Mouse (Mus musculus): ENCODE data around the gene Phc2. TPM values are rescaled to one million over a fixed set of nuclear protein-coding genes. Genes with fewer than 3 reads are reported as not detected.
A peak's percentile ranks its signal among the peaks of the same experiment; 100 is the strongest.

The Phc2 gene
- polyA plus RNA-seq, 1 experiment from 2014 or later: 28.5 TPM

DNA sequence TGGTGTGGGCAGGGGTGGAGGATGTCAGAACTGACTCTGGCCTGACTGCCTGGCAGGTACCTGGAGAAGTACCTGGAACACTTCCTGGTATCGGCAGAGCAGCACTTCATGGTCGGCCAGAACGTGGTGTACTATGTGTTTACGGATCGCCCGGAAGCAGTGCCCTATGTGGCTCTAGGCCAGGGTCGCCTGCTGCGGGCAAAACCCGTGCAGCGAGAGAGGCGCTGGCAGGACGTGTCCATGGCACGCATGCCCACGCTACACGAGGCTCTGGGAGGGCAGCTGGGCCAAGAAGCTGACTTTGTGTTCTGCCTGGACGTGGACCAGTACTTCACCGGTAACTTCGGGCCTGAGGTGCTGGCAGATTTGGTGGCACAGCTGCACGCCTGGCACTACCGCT, 112.4 kb downstream of the Phc2 start:
- Histone ChIP-seq H3K9ac (no peak overlapping the region), H3K4me2 (no peak overlapping the region), H3K4me1 (replicated peaks) (peaks cover 12% of the 10 kb centered on the region), H3K27me3 (no peaks in the 10 kb centered on the region), H3K9me3 (replicated peaks) (0 out of 2 replicates have a peak, but pooled peaks cover 7% of the 10 kb centered on the region), H3K4me3 (no peak overlapping the region), H3K27ac (no peak overlapping the region), H3K36me3 (no peaks in the 10 kb centered on the region)
- 88% methylated on average over 20 of the region's 20 CpGs for WGBS
- ATAC-seq (replicated peaks; ENCODE audit: insufficient number of reproducible peaks, insufficient read depth, low FRiP score, low read depth): no peak

DNA sequence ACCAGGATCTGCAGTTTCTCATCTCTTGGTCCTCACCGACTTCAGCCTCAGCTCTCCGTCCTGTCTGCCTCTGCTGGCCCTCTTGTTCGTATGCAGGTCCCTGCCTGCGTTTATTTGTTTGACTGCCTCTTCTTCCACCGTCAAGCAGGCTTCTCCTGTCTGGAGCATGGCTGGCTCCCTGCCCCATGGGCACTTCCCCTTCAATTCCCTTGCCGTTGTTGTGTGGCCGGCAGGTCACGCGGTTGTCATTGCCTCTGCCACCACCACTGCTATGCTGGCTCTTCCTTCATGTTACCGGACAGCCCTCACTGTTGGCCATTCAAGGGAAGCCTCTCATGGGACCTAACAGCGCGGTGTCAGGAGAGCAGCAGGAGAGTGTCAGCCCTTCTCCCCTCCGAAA, 113.6 kb downstream of the Phc2 start:
- WGBS: 63% methylated on average over 13 of the region's 13 CpGs
- Histone ChIP-seq H3K4me3 (no peak overlapping the region), H3K4me2 (no peak overlapping the region), H3K27ac (no peak overlapping the region), H3K9me3 (replicated peaks) (0 out of 2 replicates have a peak, but pooled peaks cover 1% of the 10 kb centered on the region), H3K4me1 (replicated peaks) (peaks cover 12% of the 10 kb centered on the region), H3K27me3 (no peaks in the 10 kb centered on the region), H3K9ac (no peak overlapping the region), H3K36me3 (peaks cover 6% of the 10 kb centered on the region; the same call in 1 of the 2 replicates)
- no peak for ATAC-seq (replicated peaks; ENCODE audit: insufficient number of reproducible peaks, insufficient read depth, low FRiP score, low read depth)

DNA sequence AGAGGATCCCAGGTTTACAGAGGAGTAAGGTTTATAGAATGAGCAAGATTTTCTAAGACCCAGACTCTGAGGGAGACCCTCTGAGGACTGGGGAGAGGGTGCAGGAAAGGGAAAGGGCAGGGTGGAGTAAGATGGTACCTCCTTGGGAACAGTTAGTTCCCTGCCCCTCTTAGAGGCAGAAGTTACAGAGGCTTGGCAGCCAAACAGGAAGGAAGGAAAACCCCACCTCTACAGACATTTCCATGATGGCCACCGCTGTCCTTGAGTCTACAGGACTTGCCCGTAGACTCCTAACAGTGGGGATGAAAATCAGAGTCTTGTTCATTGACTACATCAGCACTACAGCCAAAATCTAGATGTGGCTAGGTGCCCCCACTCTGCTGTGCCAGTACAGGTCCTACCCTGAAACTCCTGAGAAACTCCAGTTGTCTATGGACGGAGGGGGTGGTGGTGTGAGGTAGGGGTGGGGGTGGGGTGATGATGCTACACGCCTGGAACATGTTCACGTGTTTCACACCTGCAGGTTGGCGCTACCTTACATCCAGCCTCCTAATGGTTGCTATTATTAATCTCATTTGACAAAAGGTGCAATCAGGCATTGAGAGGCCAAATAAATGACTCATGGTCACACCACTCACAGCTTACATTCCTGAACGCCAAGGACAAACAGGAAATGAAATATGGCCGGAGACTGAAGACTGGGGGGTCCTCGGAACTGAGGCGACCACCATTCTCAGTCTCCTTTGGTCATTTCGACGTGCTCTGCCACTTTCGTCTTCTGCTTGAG, 115.3 kb downstream of the Phc2 start:
- peaks cover 12% of the 10 kb centered on the region for H3K4me1 ChIP-seq (replicated peaks)
- no peak overlapping the region for H3K4me2 ChIP-seq
- no peaks in the 10 kb centered on the region for H3K9me3 ChIP-seq (replicated peaks)
- no peak overlapping the region for H3K4me3 ChIP-seq
- H3K27me3 ChIP-seq: no peaks in the 10 kb centered on the region
- H3K9ac ChIP-seq: no peak overlapping the region
- H3K36me3 ChIP-seq: peaks cover 21% of the 10 kb centered on the region
- WGBS: 68% methylated on average over 13 of the region's 13 CpGs
- H3K27ac ChIP-seq: no peak overlapping the region
- no peak for ATAC-seq (replicated peaks; ENCODE audit: insufficient number of reproducible peaks, insufficient read depth, low FRiP score, low read depth)

DNA sequence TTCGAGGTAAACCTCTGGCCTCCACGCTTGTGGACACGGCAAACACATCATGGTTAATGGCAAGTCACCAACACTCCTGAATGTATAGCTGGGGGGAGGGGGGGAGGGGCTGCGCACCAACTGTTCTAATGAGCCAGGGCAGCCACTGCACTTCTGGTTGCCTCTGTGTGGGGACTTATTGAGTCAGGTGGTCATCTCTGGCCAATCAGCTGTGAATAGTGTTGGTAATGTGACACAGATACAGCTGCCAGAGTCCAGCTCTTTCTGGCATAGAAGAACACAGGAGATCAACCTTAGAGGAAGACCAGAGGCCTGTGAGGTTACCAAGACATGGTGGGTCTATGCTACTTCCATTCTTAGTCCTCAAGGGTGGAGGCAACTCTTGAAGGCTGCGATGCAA, 116.2 kb downstream of the Phc2 start:
- Histone ChIP-seq H3K36me3 (peaks cover 29% of the 10 kb centered on the region), H3K4me3 (no peak overlapping the region), H3K9ac (no peak overlapping the region), H3K4me2 (no peak overlapping the region), H3K27me3 (no peaks in the 10 kb centered on the region), H3K4me1 (replicated peaks) (peaks cover 12% of the 10 kb centered on the region), H3K27ac (no peak overlapping the region), H3K9me3 (replicated peaks) (no peaks in the 10 kb centered on the region)
- 82% methylated on average over 5 of the region's 5 CpGs for WGBS
- no peak for ATAC-seq (replicated peaks; ENCODE audit: insufficient number of reproducible peaks, insufficient read depth, low FRiP score, low read depth)

DNA sequence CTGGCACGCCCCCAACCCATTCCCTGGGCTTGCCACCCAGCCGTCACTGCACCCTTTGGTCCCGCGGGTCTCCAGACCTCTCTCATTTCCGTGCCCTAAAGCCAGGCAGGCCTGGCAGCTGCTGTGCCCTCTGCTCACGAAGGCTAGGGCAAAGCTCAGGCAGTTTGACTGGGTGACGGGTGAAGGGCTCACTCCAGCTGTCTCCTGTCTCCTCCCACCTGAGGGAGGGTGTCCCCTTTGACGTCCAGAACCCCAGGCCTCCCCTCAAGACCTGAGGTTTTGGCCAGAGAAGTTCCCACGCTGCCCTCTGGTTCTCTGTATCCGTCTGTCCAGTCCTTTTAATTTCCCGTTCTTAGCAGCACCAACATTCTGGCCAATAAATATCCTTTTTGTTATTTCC, 119.3 kb downstream of the Phc2 start:
- 87% methylated on average over 11 of the region's 11 CpGs for WGBS
- Histone ChIP-seq H3K27ac (no peak overlapping the region), H3K9me3 (replicated peaks) (no peaks in the 10 kb centered on the region), H3K9ac (no peak overlapping the region), H3K4me1 (replicated peaks) (peaks cover 12% of the 10 kb centered on the region), H3K27me3 (no peaks in the 10 kb centered on the region), H3K36me3 (peaks cover 48% of the 10 kb centered on the region), H3K4me3 (no peak overlapping the region), H3K4me2 (no peak overlapping the region)
- no peak for ATAC-seq (replicated peaks; ENCODE audit: insufficient number of reproducible peaks, insufficient read depth, low FRiP score, low read depth)

DNA sequence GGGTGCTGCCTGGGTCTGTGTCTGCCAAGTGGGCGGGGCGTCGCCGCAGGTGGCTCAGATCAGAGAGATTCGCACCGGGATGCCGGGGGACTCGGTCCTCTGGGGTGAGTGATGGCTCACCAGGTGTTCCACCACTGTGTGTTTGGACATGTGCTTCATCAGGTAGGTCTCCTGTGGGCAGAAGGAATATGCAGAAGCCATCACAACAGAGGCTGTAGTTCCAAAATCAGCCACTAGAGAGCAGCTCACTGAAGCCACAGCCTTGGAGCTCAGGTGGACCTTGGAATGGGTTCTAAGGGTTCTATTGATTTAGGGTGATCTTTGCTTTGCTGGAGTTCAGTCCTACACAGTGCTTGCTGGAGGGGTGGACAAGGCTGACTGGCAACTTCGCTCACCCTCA, 120.0 kb downstream of the Phc2 start:
- H3K27me3 ChIP-seq: no peaks in the 10 kb centered on the region
- peaks cover 10% of the 10 kb centered on the region for H3K4me1 ChIP-seq (replicated peaks)
- H3K9ac ChIP-seq: no peak overlapping the region
- H3K9me3 ChIP-seq (replicated peaks): no peaks in the 10 kb centered on the region
- H3K27ac ChIP-seq: no peak overlapping the region
- H3K4me2 ChIP-seq: no peak overlapping the region
- H3K36me3 ChIP-seq: peaks cover 54% of the 10 kb centered on the region
- no peak for ATAC-seq (replicated peaks; ENCODE audit: insufficient number of reproducible peaks, insufficient read depth, low FRiP score, low read depth)
- no peak overlapping the region for H3K4me3 ChIP-seq
- WGBS: 92% methylated on average over 9 of the region's 9 CpGs

DNA sequence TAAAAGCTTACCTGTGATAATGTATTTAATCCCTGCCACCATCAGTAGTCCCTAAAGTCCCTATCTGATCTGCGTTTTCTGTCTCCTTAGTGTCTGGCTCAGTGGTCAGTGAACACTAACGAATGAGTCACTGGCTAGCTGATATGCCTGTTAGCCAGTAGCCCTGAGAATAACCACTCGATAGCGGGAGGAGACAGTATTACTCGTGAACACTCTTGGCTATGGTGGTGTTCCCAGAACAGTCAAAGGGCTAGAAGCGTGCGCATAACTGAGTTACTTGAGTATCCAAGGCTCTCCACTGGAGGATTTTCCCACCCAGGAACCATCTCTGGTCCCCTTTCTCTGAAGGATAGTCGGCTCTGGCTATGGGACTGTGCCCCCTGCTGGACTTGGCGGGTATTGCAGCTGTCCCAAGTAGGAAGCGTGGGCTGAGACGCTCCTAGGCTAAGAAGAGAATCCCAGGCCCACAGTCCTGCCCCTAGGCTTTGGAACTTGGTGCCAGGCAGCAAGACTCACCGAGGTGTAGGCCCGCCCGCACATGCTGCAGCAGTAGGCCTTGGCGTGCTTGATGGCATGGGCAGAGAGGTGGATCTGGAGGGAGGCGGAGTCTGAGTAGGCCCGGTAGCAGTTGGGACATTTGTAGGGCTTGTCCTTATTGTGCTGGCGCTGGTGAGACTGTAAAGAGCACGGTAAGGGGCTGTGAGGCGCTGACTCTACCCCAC, 122.2 kb downstream of the Phc2 start:
- no peak overlapping the region for H3K27ac ChIP-seq
- no peaks in the 10 kb centered on the region for H3K4me1 ChIP-seq (replicated peaks)
- peaks cover 62% of the 10 kb centered on the region for H3K36me3 ChIP-seq
- no peak overlapping the region for H3K4me3 ChIP-seq
- H3K9ac ChIP-seq: no peak overlapping the region
- H3K4me2 ChIP-seq: no peak overlapping the region
- no peaks in the 10 kb centered on the region for H3K27me3 ChIP-seq
- no peaks in the 10 kb centered on the region for H3K9me3 ChIP-seq (replicated peaks)
- ATAC-seq (replicated peaks; ENCODE audit: insufficient number of reproducible peaks, insufficient read depth, low FRiP score, low read depth): peak; percentile 44
- WGBS: 46% methylated on average over 20 of the region's 20 CpGs

DNA sequence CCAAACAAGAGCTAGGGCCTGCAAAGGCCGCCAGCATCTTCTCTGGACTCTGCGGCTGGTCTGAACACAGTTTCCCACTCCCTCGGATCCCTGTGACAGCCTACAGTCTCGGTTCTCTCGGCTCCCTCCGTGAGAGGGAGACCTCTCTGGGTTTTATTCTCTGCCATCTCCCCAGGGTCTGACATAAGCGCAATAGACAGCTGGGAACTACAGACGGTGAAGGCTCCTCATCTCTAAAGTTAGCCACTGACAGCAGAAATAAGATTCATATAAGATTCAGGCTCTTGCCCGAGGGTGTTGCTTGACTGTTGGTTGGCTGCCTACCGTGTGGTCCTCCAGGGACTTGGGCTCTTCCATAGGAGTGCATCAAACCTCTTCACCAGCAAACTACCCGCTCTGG, 123.1 kb downstream of the Phc2 start:
- 80% methylated on average over 11 of the region's 11 CpGs for WGBS
- no peak overlapping the region for H3K4me3 ChIP-seq
- H3K4me2 ChIP-seq: no peak overlapping the region
- no peak for ATAC-seq (replicated peaks; ENCODE audit: insufficient number of reproducible peaks, insufficient read depth, low FRiP score, low read depth)
- H3K36me3 ChIP-seq: peaks cover 64% of the 10 kb centered on the region
- no peak overlapping the region for H3K9ac ChIP-seq
- H3K27ac ChIP-seq: no peak overlapping the region
- H3K4me1 ChIP-seq (replicated peaks): 0 out of 2 replicates have a peak, but pooled peaks cover 3% of the 10 kb centered on the region
- no peaks in the 10 kb centered on the region for H3K27me3 ChIP-seq
- no peaks in the 10 kb centered on the region for H3K9me3 ChIP-seq (replicated peaks)

DNA sequence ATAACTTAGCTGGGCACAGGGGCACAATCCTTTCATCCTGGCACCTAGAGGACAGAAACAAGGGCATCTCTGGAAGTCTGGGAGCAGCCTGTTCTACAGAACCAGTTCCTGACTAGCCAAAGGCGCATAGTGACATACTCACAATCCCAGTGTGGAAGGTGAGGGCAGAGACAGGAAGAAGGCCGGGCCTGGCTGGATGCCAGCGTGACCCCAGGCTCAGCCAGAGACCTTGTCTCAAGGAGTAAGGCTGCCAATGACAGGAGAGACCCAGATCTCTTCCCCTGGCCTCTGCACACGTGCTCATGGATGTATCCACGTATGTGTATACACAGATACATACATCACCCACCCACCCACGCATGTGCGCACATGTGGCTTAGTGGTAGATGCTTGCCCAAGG, 127.5 kb downstream of the Phc2 start:
- no peak overlapping the region for H3K4me3 ChIP-seq
- H3K36me3 ChIP-seq: peaks cover 63% of the 10 kb centered on the region
- 80% methylated on average over 7 of the region's 7 CpGs for WGBS
- H3K9me3 ChIP-seq (replicated peaks): no peaks in the 10 kb centered on the region
- ATAC-seq (replicated peaks; ENCODE audit: insufficient number of reproducible peaks, insufficient read depth, low FRiP score, low read depth): no peak
- no peak overlapping the region for H3K4me2 ChIP-seq
- no peak overlapping the region for H3K9ac ChIP-seq
- H3K27ac ChIP-seq: no peak overlapping the region
- H3K4me1 ChIP-seq (replicated peaks): 0 out of 2 replicates have a peak, but pooled peaks cover 3% of the 10 kb centered on the region
- H3K27me3 ChIP-seq: no peaks in the 10 kb centered on the region

DNA sequence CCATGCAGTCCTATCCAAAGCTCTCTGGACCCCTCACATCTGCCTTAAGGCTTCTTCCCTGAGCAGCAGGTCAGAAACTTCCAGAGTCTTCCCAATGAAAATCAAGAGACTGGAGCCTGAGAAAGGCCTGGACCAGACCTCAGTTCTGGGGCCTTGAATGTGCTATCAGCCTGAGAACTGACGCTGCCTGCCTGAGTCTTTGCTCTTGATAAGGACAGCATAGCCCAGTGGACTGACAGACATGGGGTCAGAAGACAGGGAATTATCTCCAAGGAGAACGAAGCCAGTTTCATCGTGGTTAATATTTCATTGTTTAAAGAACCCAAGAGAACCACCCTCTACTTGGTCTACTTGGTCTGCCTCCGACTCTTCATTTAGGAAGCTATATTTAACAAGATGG, 128.1 kb downstream of the Phc2 start:
- WGBS: 41% methylated on average over 4 of the region's 4 CpGs
- H3K9ac ChIP-seq: no peak overlapping the region

DNA sequence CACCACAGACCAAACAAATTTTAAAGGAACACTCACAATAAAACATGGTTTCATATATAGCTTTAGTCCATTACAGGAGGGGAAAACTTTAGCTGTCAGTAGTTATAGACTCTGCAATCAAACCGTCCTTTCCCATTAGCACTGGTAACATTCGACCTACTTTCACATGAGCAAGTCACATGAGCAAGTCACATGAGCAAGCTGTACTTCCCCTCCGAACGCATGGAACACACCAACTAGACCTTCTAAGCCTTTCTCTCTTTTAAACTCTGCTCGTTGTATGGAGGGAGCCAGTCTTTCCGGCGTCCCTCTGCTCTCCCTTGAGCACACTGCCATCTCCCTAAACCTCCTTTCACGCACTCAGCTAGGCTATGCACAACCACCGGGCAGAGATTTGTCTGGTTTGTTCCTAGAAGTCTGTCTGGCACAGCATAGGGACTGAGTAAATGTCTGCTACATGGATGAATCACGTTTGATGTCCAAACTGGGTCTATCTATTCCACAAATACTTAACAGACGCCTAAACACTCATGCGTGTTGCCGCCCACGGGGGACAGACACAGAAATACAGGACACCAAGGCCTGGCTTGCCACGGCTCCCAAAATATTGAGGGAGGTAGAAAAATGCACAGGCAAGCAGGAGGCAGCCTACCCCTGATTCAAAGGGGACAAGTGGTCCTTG, 130.6 kb downstream of the Phc2 start:
- 90% methylated on average over 15 of the region's 15 CpGs for WGBS
- no peak for ATAC-seq (replicated peaks; ENCODE audit: insufficient number of reproducible peaks, insufficient read depth, low FRiP score, low read depth)
- H3K9me3 ChIP-seq (replicated peaks): no peaks in the 10 kb centered on the region
- H3K9ac ChIP-seq: no peak overlapping the region
- H3K4me3 ChIP-seq: no peak overlapping the region
- H3K36me3 ChIP-seq: peaks cover 56% of the 10 kb centered on the region
- 0 out of 2 replicates have a peak, but pooled peaks cover 3% of the 10 kb centered on the region for H3K4me1 ChIP-seq (replicated peaks)
- H3K4me2 ChIP-seq: no peak overlapping the region
- no peaks in the 10 kb centered on the region for H3K27me3 ChIP-seq
- H3K27ac ChIP-seq: no peak overlapping the region

More for the DNA sequence above, 128.1 kb downstream of the Phc2 start:
- no peak overlapping the region for H3K4me3 ChIP-seq
- peaks cover 65% of the 10 kb centered on the region for H3K36me3 ChIP-seq
- H3K4me2 ChIP-seq: no peak overlapping the region
- H3K4me1 ChIP-seq (replicated peaks): 0 out of 2 replicates have a peak, but pooled peaks cover 3% of the 10 kb centered on the region
- no peaks in the 10 kb centered on the region for H3K9me3 ChIP-seq (replicated peaks)
- H3K27me3 ChIP-seq: no peaks in the 10 kb centered on the region
- no peak for ATAC-seq (replicated peaks; ENCODE audit: insufficient number of reproducible peaks, insufficient read depth, low FRiP score, low read depth)
- no peak overlapping the region for H3K27ac ChIP-seq

Measured in heart, embryonic 15.5 days (tissue).